Mouse (Mus musculus) MEL-GATA-1-ER (cell line): ENCODE data around the gene Ogdh.

Experiments
- DNase-seq: peaks from one replicate; pipeline ENCODE4 v3.0.0-alpha.2; 2012; ENCODE audit warnings: low read depth; ENCODE audit errors: extremely low read depth

The Ogdh gene

DNA sequence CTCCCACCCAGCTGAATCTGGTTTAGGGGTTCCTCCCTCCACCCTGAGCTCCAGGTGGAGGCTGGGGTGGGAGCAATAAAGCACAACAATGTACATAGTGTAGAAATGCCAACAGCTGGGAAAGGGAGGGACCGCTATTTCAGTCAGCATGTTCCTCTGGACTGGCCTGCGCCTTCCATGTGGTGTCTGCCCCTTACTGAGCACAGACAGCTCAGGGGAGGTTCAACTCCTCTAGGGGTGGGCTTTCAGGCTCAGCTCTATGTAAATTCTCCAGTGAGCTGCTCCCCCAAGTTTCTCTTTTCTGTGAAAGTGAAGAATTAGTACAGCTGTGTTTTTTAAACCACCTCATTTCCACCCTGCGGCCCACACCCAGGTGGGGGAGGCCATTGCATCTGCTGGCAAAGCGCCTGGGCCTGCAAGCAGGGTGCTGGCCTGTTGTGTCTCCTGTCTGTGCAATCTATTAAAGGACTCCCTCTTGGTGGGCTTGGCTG is 114.2 kb downstream of the Ogdh start:
- DNase-seq: no peak
